In the genomic region with DNA sequence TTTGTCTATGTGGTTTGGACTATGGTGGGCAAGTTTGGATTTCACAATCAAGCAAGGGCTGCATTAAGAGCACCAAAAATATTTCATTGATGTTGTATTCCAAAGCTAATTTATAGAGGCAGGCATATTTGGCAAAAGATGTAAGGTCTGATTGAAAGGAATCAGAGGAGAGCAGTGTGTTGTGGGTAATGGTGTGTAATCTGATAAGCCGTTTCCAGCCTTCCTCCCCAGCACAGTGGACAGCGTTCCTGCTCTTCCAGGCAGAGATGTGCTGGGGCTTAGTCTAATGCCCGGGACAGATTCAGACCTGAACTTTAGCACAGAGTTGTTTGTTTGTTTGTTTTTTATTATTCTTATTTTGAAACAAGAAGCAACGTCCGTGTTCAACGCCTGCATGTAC, we compare ENCODE assay signal across 11 mouse cellular contexts.
"Had no signal": no experiment of that assay in that cellular context is flagged by ENCODE, and none has a peak within 500 bp of the region (broad histone marks: within the 10 kb centered on the region; RNA-seq: fewer than 3 reads in every experiment).

No protein-coding gene starts in this region.

- H3K27ac ChIP-seq: intestine, embryonic 15.5 days; limb, embryonic 12.5 days; liver, embryonic 13.5 days; midbrain, embryonic 12.5 days; neural tube, embryonic 13.5 days had no signal

- H3K4me1 ChIP-seq: limb, embryonic 12.5 days; liver, embryonic 13.5 days; midbrain, embryonic 12.5 days; neural tube, embryonic 13.5 days had no signal

- H3K4me2 ChIP-seq: intestine, embryonic 15.5 days; limb, embryonic 12.5 days; liver, embryonic 13.5 days; midbrain, embryonic 12.5 days; neural tube, embryonic 13.5 days had no signal

- ATAC-seq: intestine, embryonic 15.5 days; liver, postnatal 0 days; midbrain, embryonic 16.5 days had no signal

- H3K36me3 ChIP-seq: intestine, embryonic 15.5 days; limb, embryonic 12.5 days; liver, embryonic 13.5 days; midbrain, embryonic 12.5 days; neural tube, embryonic 13.5 days had no signal

- DNase-seq: kidney, adult 2 months; kidney, postnatal 14 days; liver; liver, embryonic 13.5 days; liver, postnatal 0 days; thymus, adult 18-20 months had no signal

- H3K27me3 ChIP-seq: intestine, embryonic 15.5 days; limb, embryonic 12.5 days; liver, embryonic 13.5 days; midbrain, embryonic 12.5 days; neural tube, embryonic 13.5 days had no signal

- H3K9ac ChIP-seq: intestine, embryonic 15.5 days; limb, embryonic 12.5 days; liver, embryonic 13.5 days; liver, postnatal 0 days; midbrain, embryonic 12.5 days; neural tube, embryonic 13.5 days had no signal

- H3K9me3 ChIP-seq: intestine, embryonic 15.5 days; limb, embryonic 12.5 days; liver, embryonic 13.5 days; midbrain, embryonic 12.5 days; neural tube, embryonic 13.5 days had no signal

- H3K4me3 ChIP-seq: intestine, embryonic 15.5 days; limb, embryonic 12.5 days; liver, embryonic 13.5 days; midbrain, embryonic 12.5 days; neural tube, embryonic 13.5 days had no signal
